Mouse (Mus musculus) heart, adult 2 months (tissue): ENCODE results near the gene 2610001J05Rik.

Experiments used
- CTCF ChIP-seq: fragments of 200-600 bp; IDR thresholded peaks from 2 replicates; pipeline ENCODE4 v1.8.1; 2022; ENCODE audit warnings: antibody characterized with exemption, mild to moderate bottlenecking, moderate library complexity
- POLR2A ChIP-seq: fragments of 200-500 bp; IDR thresholded peaks from 2 replicates; pipeline ENCODE4 v1.6.1; 2011; ENCODE audit warnings: mild to moderate bottlenecking, low read depth, low read length, control low read depth; ENCODE audit not compliant: insufficient read depth

GRCm38 (mm10) chr6:13884877-13885592 lies 13.7 kb upstream of the 2610001J05Rik start:
- TF ChIP-seq CTCF (no peak), POLR2A (no peak)
